Mouse (Mus musculus): ENCODE results near the gene Hoxa10.

- TF ChIP-seq EP300 (IDR thresholded peaks at IDR 0.05; ENCODE audit: low read depth) (no peak), CTCF (IDR thresholded peaks at IDR 0.05; ENCODE audit: low read depth) (no peak)
Measured at GRCm38 (mm10) chr6:52231885-52232567, 8.6 kb downstream of the Hoxa10 start.

Data from liver, postnatal 0 days (tissue).